Mouse (Mus musculus): ENCODE measurements around the gene Acap2. TPM values are rescaled to one million over a fixed set of nuclear protein-coding genes. Genes with fewer than 3 reads are reported as not detected.

Gene Acap2
- polyA plus RNA-seq, 1 experiment from 2014 or later: 18.4 TPM

GRCm38 (mm10) chr16:31147766-31148165, 53.3 kb downstream of the Acap2 start:
- Histone ChIP-seq H3K9ac (replicated peaks; ENCODE audit: low read depth, low read length) (no peak overlapping the region), H3K27ac (ENCODE audit: low read depth, low read length) (no peak overlapping the region), H3K4me3 (ENCODE audit: low read depth, low read length) (no peak overlapping the region), H3K4me2 (ENCODE audit: low read depth, low read length) (no peak overlapping the region), H3K27me3 (ENCODE audit: control insufficient read depth, insufficient read depth, low read length) (no peaks in the 10 kb centered on the region), H3K36me3 (ENCODE audit: control insufficient read depth, insufficient read depth, low read length) (no peaks in the 10 kb centered on the region), H3K4me1 (ENCODE audit: control insufficient read depth, insufficient read depth, low read length) (no peaks in the 10 kb centered on the region), H3K9me3 (ENCODE audit: control insufficient read depth, low read length) (no peaks in the 10 kb centered on the region)
- ATAC-seq (ENCODE audit: low read depth): no peak
- 93% methylated on average over 6 of the region's 6 CpGs for WGBS

- Histone ChIP-seq H3K4me1 (ENCODE audit: control insufficient read depth, insufficient read depth, low read length) (no peaks in the 10 kb centered on the region), H3K27me3 (ENCODE audit: control insufficient read depth, insufficient read depth, low read length) (no peaks in the 10 kb centered on the region), H3K4me2 (ENCODE audit: low read depth, low read length) (no peak overlapping the region), H3K9me3 (ENCODE audit: control insufficient read depth, low read length) (no peaks in the 10 kb centered on the region), H3K9ac (replicated peaks; ENCODE audit: low read depth, low read length) (no peak overlapping the region), H3K4me3 (ENCODE audit: low read depth, low read length) (no peak overlapping the region), H3K36me3 (ENCODE audit: control insufficient read depth, insufficient read depth, low read length) (peaks cover 6% of the 10 kb centered on the region; the same call in 1 of the 2 replicates), H3K27ac (ENCODE audit: low read depth, low read length) (no peak overlapping the region)
- no peak for ATAC-seq (ENCODE audit: low read depth)
- 52% methylated on average over 6 of the region's 6 CpGs for WGBS
These were observed 59.1 kb downstream of the Acap2 start for GRCm38 (mm10) chr16:31141916-31142315.

- Histone ChIP-seq H3K4me3 (ENCODE audit: low read depth, low read length) (no peak overlapping the region), H3K4me1 (ENCODE audit: control insufficient read depth, insufficient read depth, low read length) (no peaks in the 10 kb centered on the region), H3K9me3 (ENCODE audit: control insufficient read depth, low read length) (no peaks in the 10 kb centered on the region), H3K36me3 (ENCODE audit: control insufficient read depth, insufficient read depth, low read length) (peaks cover 6% of the 10 kb centered on the region; the same call in 1 of the 2 replicates), H3K9ac (replicated peaks; ENCODE audit: low read depth, low read length) (no peak overlapping the region), H3K4me2 (ENCODE audit: low read depth, low read length) (no peak overlapping the region), H3K27me3 (ENCODE audit: control insufficient read depth, insufficient read depth, low read length) (no peaks in the 10 kb centered on the region), H3K27ac (ENCODE audit: low read depth, low read length) (no peak overlapping the region)
- 0 out of 2 replicates have a peak, but pooled peaks have one; percentile 44 for ATAC-seq (ENCODE audit: low read depth)
- 72% methylated on average over 13 of the region's 13 CpGs for WGBS
These were observed 64.3 kb downstream of the Acap2 start for GRCm38 (mm10) chr16:31136616-31137253.

DNA sequence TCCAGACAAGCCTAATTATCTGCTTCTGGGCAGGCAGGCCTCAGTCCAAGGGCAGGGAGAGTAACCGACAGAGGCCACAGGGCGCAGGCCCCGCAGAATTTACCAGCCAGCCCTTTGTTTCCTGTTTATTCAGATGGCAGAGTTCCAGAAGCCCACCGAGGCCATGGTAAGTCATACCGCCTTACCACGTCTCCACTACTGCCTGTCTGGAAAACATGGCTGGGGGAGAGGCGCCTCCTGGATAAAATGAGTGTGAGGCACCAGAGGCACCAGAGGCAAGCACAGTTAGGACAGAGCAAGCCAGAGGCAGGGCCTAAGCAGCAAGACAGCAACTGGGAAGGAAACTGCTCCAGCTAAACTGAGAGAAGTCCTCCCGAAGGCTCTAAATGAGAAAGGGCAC, 65.5 kb downstream of the Acap2 start:
- H3K27ac ChIP-seq (ENCODE audit: low read depth, low read length): 0 out of 2 replicates have a peak overlapping the region, but pooled peaks have one; percentile 10
- no peaks in the 10 kb centered on the region for H3K27me3 ChIP-seq (ENCODE audit: control insufficient read depth, insufficient read depth, low read length)
- H3K4me1 ChIP-seq (ENCODE audit: control insufficient read depth, insufficient read depth, low read length): no peaks in the 10 kb centered on the region
- H3K9ac ChIP-seq (replicated peaks; ENCODE audit: low read depth, low read length): no peak overlapping the region
- no peak overlapping the region for H3K4me3 ChIP-seq (ENCODE audit: low read depth, low read length)
- 57% methylated on average over 8 of the region's 8 CpGs for WGBS
- peaks cover 6% of the 10 kb centered on the region; the same call in 1 of the 2 replicates for H3K36me3 ChIP-seq (ENCODE audit: control insufficient read depth, insufficient read depth, low read length)
- no peaks in the 10 kb centered on the region for H3K9me3 ChIP-seq (ENCODE audit: control insufficient read depth, low read length)
- H3K4me2 ChIP-seq (ENCODE audit: low read depth, low read length): no peak overlapping the region
- no peak for ATAC-seq (ENCODE audit: low read depth)

- Histone ChIP-seq H3K27me3 (ENCODE audit: control insufficient read depth, insufficient read depth, low read length) (no peaks in the 10 kb centered on the region), H3K9me3 (ENCODE audit: control insufficient read depth, low read length) (no peaks in the 10 kb centered on the region), H3K4me1 (ENCODE audit: control insufficient read depth, insufficient read depth, low read length) (no peaks in the 10 kb centered on the region), H3K4me3 (ENCODE audit: low read depth, low read length) (no peak overlapping the region), H3K4me2 (ENCODE audit: low read depth, low read length) (no peak overlapping the region), H3K9ac (replicated peaks; ENCODE audit: low read depth, low read length) (no peak overlapping the region), H3K36me3 (ENCODE audit: control insufficient read depth, insufficient read depth, low read length) (peaks cover 4% of the 10 kb centered on the region; the same call in 1 of the 2 replicates), H3K27ac (ENCODE audit: low read depth, low read length) (no peak overlapping the region)
- WGBS: 72% methylated on average over 5 of the region's 5 CpGs
- no peak for ATAC-seq (ENCODE audit: low read depth)
These were observed 69.5 kb downstream of the Acap2 start for GRCm38 (mm10) chr16:31131531-31131930.

- Histone ChIP-seq H3K27me3 (ENCODE audit: control insufficient read depth, insufficient read depth, low read length) (no peaks in the 10 kb centered on the region), H3K4me3 (ENCODE audit: low read depth, low read length) (no peak overlapping the region), H3K9ac (replicated peaks; ENCODE audit: low read depth, low read length) (no peak overlapping the region), H3K9me3 (ENCODE audit: control insufficient read depth, low read length) (no peaks in the 10 kb centered on the region), H3K27ac (ENCODE audit: low read depth, low read length) (no peak overlapping the region), H3K4me2 (ENCODE audit: low read depth, low read length) (no peak overlapping the region), H3K36me3 (ENCODE audit: control insufficient read depth, insufficient read depth, low read length) (peaks cover 8% of the 10 kb centered on the region; the same call in 1 of the 2 replicates), H3K4me1 (ENCODE audit: control insufficient read depth, insufficient read depth, low read length) (no peaks in the 10 kb centered on the region)
- no peak for ATAC-seq (ENCODE audit: low read depth)
- WGBS: 84% methylated on average over 5 of the region's 5 CpGs
These were observed 72.9 kb downstream of the Acap2 start for GRCm38 (mm10) chr16:31128116-31128515.

- H3K4me2 ChIP-seq (ENCODE audit: low read depth, low read length): no peak overlapping the region
- H3K36me3 ChIP-seq (ENCODE audit: control insufficient read depth, insufficient read depth, low read length): peaks cover 13% of the 10 kb centered on the region
- no peaks in the 10 kb centered on the region for H3K9me3 ChIP-seq (ENCODE audit: control insufficient read depth, low read length)
- ATAC-seq (ENCODE audit: low read depth): no peak
- no peak overlapping the region for H3K4me3 ChIP-seq (ENCODE audit: low read depth, low read length)
- WGBS: 66% methylated on average over 5 of the region's 5 CpGs
- H3K27ac ChIP-seq (ENCODE audit: low read depth, low read length): no peak overlapping the region
- H3K9ac ChIP-seq (replicated peaks; ENCODE audit: low read depth, low read length): no peak overlapping the region
- no peaks in the 10 kb centered on the region for H3K27me3 ChIP-seq (ENCODE audit: control insufficient read depth, insufficient read depth, low read length)
- H3K4me1 ChIP-seq (ENCODE audit: control insufficient read depth, insufficient read depth, low read length): no peaks in the 10 kb centered on the region
These were observed 76.1 kb downstream of the Acap2 start for GRCm38 (mm10) chr16:31124991-31125390.

DNA sequence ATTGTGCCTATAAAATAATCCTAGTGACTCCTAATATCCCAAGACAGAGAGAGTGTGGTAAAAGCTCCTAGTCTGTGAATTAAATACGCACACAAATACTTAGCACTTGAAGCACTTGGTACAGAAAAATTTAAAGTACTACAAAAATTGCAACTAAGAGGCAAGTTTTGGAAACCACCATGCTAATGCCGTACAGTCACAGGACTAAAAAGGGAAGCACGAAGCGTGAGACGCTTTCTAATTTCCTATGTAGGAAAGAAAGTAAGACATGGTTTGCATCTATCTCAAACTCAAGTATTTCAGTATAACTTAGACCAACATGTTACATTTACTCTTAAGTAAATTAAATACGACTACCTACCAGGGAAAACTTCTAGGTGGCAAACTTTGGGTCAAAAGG, 79.4 kb downstream of the Acap2 start:
- Histone ChIP-seq H3K4me2 (ENCODE audit: low read depth, low read length) (no peak overlapping the region), H3K36me3 (ENCODE audit: control insufficient read depth, insufficient read depth, low read length) (peaks cover 9% of the 10 kb centered on the region), H3K4me1 (ENCODE audit: control insufficient read depth, insufficient read depth, low read length) (no peaks in the 10 kb centered on the region), H3K27me3 (ENCODE audit: control insufficient read depth, insufficient read depth, low read length) (no peaks in the 10 kb centered on the region), H3K4me3 (ENCODE audit: low read depth, low read length) (no peak overlapping the region), H3K9ac (replicated peaks; ENCODE audit: low read depth, low read length) (no peak overlapping the region), H3K27ac (ENCODE audit: low read depth, low read length) (no peak overlapping the region), H3K9me3 (ENCODE audit: control insufficient read depth, low read length) (no peaks in the 10 kb centered on the region)
- no peak for ATAC-seq (ENCODE audit: low read depth)
- 94% methylated on average over 6 of the region's 6 CpGs for WGBS

- Histone ChIP-seq H3K4me1 (ENCODE audit: control insufficient read depth, insufficient read depth, low read length) (no peaks in the 10 kb centered on the region), H3K27me3 (ENCODE audit: control insufficient read depth, insufficient read depth, low read length) (no peaks in the 10 kb centered on the region), H3K36me3 (ENCODE audit: control insufficient read depth, insufficient read depth, low read length) (peaks cover 14% of the 10 kb centered on the region; the same call in 1 of the 2 replicates), H3K9me3 (ENCODE audit: control insufficient read depth, low read length) (no peaks in the 10 kb centered on the region), H3K27ac (ENCODE audit: low read depth, low read length) (no peak overlapping the region), H3K4me3 (ENCODE audit: low read depth, low read length) (no peak overlapping the region), H3K9ac (replicated peaks; ENCODE audit: low read depth, low read length) (no peak overlapping the region), H3K4me2 (ENCODE audit: low read depth, low read length) (no peak overlapping the region)
- no peak for ATAC-seq (ENCODE audit: low read depth)
These were observed 87.4 kb downstream of the Acap2 start for GRCm38 (mm10) chr16:31113596-31113995.

All from neural tube, embryonic 14.5 days (tissue).